Comparison of ENCODE assay signal across 34 mouse cellular contexts in the genomic region with DNA sequence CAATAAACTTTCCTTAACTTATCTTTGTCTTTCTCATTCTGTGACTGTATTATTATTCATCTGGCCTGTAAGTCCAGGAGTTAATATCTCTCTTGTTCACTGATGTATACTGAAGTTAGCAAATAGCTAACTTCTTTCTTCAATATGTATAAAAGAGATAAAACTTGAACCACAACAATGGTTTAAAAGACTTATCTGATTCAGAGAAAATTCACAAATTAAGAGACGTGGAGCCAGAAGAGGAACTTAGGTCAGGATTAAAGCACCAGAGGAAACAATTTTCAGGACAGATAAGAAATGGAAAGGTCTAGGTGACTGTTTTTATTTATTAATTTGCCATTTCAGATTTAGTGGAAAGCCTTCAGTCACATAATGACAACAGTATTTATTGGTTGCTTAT.
"Had no signal": no experiment of that assay in that cellular context is flagged by ENCODE, and none has a peak within 500 bp of the region (broad histone marks: within the 10 kb centered on the region; RNA-seq: fewer than 3 reads in every experiment).

No protein-coding gene starts in this region.

- DNase-seq: heart, postnatal 10 days; heart, postnatal 14 days; heart, postnatal 36 days; heart, postnatal 4 days; kidney, adult 11 months; kidney, adult 18-20 months; kidney, adult 2 months; kidney, adult 8-10 months; kidney, adult 9 months; kidney, postnatal 10 days; kidney, postnatal 14 days; kidney, postnatal 25 days; kidney, postnatal 36 days; kidney, postnatal 4 days; layer of hippocampus, adult 9-11 months; layer of hippocampus, postnatal 36 days had no signal

- H3K9me3 ChIP-seq: heart, embryonic 10.5 days; heart, embryonic 12.5 days; heart, embryonic 13.5 days; heart, embryonic 15.5 days; hindbrain, embryonic 10.5 days; hindbrain, embryonic 12.5 days; hindbrain, embryonic 13.5 days; hindbrain, embryonic 15.5 days; intestine, embryonic 15.5 days; kidney, embryonic 15.5 days had no signal

- H3K9ac ChIP-seq: heart, embryonic 12.5 days; heart, embryonic 13.5 days; heart, embryonic 15.5 days; hindbrain, embryonic 12.5 days; hindbrain, embryonic 13.5 days; hindbrain, embryonic 14.5 days; hindbrain, embryonic 15.5 days; intestine, embryonic 15.5 days; kidney, embryonic 15.5 days had no signal

- ATAC-seq: hindbrain, embryonic 16.5 days; hindbrain, postnatal 0 days; inflammation-experienced regulatory T-cells, adult 6 months; intestine, embryonic 15.5 days; intestine, embryonic 16.5 days; intestine, postnatal 0 days had no signal

- H3K27me3 ChIP-seq: heart, embryonic 12.5 days; heart, embryonic 13.5 days; heart, embryonic 15.5 days; hindbrain, embryonic 12.5 days; hindbrain, embryonic 13.5 days; hindbrain, embryonic 15.5 days; intestine, embryonic 15.5 days; kidney, embryonic 15.5 days had no signal

- H3K27ac ChIP-seq: heart, embryonic 10.5 days; heart, embryonic 13.5 days; heart, embryonic 15.5 days; hindbrain, embryonic 10.5 days; hindbrain, embryonic 12.5 days; hindbrain, embryonic 13.5 days; hindbrain, embryonic 14.5 days; hindbrain, embryonic 15.5 days; hindbrain, postnatal 0 days; intestine, embryonic 15.5 days; kidney, embryonic 15.5 days; kidney, postnatal 0 days; layer of hippocampus, adult 2 months had no signal

- H3K4me1 ChIP-seq: heart, embryonic 10.5 days; heart, embryonic 12.5 days; heart, embryonic 13.5 days; heart, embryonic 15.5 days; hindbrain, embryonic 10.5 days; hindbrain, embryonic 12.5 days; hindbrain, embryonic 13.5 days; hindbrain, embryonic 15.5 days; intestine, embryonic 15.5 days; kidney, embryonic 15.5 days had no signal

- H3K4me3 ChIP-seq: heart, embryonic 10.5 days; heart, embryonic 12.5 days; heart, embryonic 13.5 days; heart, embryonic 15.5 days; hindbrain, embryonic 10.5 days; hindbrain, embryonic 12.5 days; hindbrain, embryonic 13.5 days; hindbrain, embryonic 15.5 days; intestine, embryonic 15.5 days; kidney, embryonic 15.5 days; layer of hippocampus, adult 2 months had no signal

- H3K36me3 ChIP-seq: heart, embryonic 10.5 days; heart, embryonic 12.5 days; heart, embryonic 13.5 days; heart, embryonic 15.5 days; hindbrain, embryonic 10.5 days; hindbrain, embryonic 12.5 days; hindbrain, embryonic 13.5 days; hindbrain, embryonic 15.5 days; intestine, embryonic 15.5 days; kidney, embryonic 15.5 days had no signal
